Mouse (Mus musculus): ENCODE measurements around the gene Hif3a.

Gene Hif3a

GRCm38 (mm10) chr7:16988405-16988804 is 73.8 kb downstream of the Hif3a start:
- no peak for TF ChIP-seq CTCF (conservative IDR thresholded peaks at IDR 0.05; ENCODE audit: low read length)
- no peak for TF ChIP-seq NANOG (IDR thresholded peaks at IDR 0.05; ENCODE audit: borderline replicate concordance, low read length)
- no peak for TF ChIP-seq POU5F1 (IDR thresholded peaks at IDR 0.05; ENCODE audit: borderline replicate concordance, low read length)
- H3K27me3 ChIP-seq (ENCODE audit: insufficient read depth, low read length) = peaks cover 6% of the 10 kb centered on the region; the same call in 1 of the 2 replicates
- no peaks in the 10 kb centered on the region for H3K36me3 ChIP-seq (ENCODE audit: insufficient read depth, low read length)
- peaks cover 37% of the 10 kb centered on the region for H3K4me1 ChIP-seq (replicated peaks; ENCODE audit: low read depth, low read length)
- H3K9me3 ChIP-seq (ENCODE audit: low read length) = no peaks in the 10 kb centered on the region
- H3K4me3 ChIP-seq (replicated peaks; ENCODE audit: low read length) = no peak overlapping the region

- Histone ChIP-seq H3K27me3 (ENCODE audit: insufficient read depth, low read length) (peaks cover 6% of the 10 kb centered on the region; the same call in 1 of the 2 replicates), H3K36me3 (ENCODE audit: insufficient read depth, low read length) (no peaks in the 10 kb centered on the region)
These were observed 74.6 kb downstream of the Hif3a start for GRCm38 (mm10) chr7:16987541-16988149.

GRCm38 (mm10) chr7:16982859-16983568 is 79.2 kb downstream of the Hif3a start, which contains the start of gene Gm42372:
Gm42372 (plus strand) TSS chr7:16983086.
- peaks cover 8% of the 10 kb centered on the region; the same call in 1 of the 2 replicates for H3K27me3 ChIP-seq (ENCODE audit: insufficient read depth, low read length)
- no peak for TF ChIP-seq POU5F1 (IDR thresholded peaks at IDR 0.05; ENCODE audit: borderline replicate concordance, low read length)
- TF ChIP-seq NANOG (IDR thresholded peaks at IDR 0.05; ENCODE audit: borderline replicate concordance, low read length) = no peak
- no peak for TF ChIP-seq CTCF (conservative IDR thresholded peaks at IDR 0.05; ENCODE audit: low read length)
- H3K9me3 ChIP-seq (ENCODE audit: low read length) = no peaks in the 10 kb centered on the region
- peaks cover 23% of the 10 kb centered on the region for H3K4me1 ChIP-seq (replicated peaks; ENCODE audit: low read depth, low read length)
- H3K36me3 ChIP-seq (ENCODE audit: insufficient read depth, low read length) = no peaks in the 10 kb centered on the region
- peak within 1 kb of the TSS; percentile 69 for H3K4me3 ChIP-seq (replicated peaks; ENCODE audit: low read length)

More at GRCm38 (mm10) chr7:16987541-16988149, 74.6 kb downstream of the Hif3a start:
- Histone ChIP-seq H3K4me3 (replicated peaks; ENCODE audit: low read length) (no peak overlapping the region), H3K4me1 (replicated peaks; ENCODE audit: low read depth, low read length) (peaks cover 43% of the 10 kb centered on the region), H3K9me3 (ENCODE audit: low read length) (no peaks in the 10 kb centered on the region)
- TF ChIP-seq NANOG (IDR thresholded peaks at IDR 0.05; ENCODE audit: borderline replicate concordance, low read length) (no peak), CTCF (conservative IDR thresholded peaks at IDR 0.05; ENCODE audit: low read length) (no peak), POU5F1 (IDR thresholded peaks at IDR 0.05; ENCODE audit: borderline replicate concordance, low read length) (no peak)

All from E14TG2a.4 (cell line).